Mouse (Mus musculus): ENCODE measurements around the gene Ier2.
A peak's percentile ranks its signal among the peaks of the same experiment; 100 is the strongest.

The Ier2 gene

DNA sequence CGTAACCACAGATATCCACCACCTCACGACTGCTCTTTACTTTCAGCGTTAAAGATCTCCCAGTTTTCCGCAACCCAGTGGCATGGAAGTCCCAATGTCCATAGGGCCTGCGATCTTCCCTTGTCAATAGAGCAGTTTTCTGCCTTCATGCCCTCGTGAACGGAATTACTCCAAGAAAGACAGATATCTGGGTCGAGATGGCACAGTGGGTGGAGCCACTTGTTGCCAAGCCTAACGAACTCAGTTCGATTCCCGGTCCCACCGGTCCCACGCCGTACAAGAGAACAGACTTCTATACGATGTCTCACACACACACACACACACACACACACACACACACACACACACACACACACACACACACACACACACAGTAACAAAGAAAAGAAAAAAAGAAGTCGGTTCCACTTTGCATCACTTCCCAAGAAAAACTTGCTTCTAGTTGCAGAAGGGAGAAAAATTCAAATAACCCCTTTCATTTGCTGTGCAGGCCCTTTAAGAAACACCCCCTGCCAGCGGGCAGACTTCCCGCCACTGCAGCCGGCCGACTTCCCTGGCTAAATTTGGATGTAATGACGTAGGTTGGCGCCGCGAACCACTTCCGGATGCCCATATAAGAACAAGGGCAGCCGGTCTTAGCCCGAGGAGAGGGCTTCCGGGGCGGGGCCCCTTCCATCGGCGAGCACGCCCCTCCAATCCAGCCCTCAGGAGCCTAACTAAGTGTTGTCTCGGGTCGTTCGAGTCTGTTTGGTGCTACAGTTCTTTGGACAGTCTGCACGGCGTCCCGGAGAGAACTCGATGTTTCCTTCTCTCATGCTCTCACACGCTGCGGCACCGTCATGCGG, 1.1 kb upstream of the Ier2 start:
- peak; percentile 94 for DNase-seq (ENCODE audit: extremely low spot score, low spot score)

DNA sequence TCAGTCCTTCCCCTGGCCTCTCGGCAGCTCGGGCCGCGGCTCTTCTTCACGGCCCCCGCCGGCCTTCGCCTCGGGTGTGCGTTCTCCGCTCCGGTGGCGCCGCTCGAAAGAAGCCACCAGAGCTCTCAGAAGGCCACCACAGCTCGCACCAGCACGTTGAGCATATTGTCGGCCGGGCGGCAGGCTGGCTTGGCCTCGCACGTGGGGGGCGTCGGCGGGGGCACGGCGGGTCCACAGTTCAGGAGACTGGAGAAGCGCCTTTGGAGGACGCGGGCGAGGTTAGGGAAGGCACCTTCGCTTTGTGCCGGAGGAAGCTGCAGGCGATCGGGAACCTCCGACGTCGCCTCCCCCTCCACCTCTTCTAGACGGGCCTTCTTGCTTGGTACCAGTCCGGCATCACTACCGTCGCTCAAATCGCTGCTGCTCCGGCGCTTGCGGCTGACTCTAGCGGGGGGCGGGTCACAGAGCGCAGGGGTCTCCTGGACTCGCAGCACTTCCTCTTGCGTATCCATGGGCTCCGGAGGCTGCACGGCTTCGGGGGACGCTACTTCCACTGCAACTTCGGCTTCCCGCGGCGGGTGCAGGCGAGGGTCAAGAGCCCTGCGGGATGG, 586 bp downstream of the Ier2 start:
- no peak for DNase-seq (ENCODE audit: extremely low spot score, low spot score)

DNA sequence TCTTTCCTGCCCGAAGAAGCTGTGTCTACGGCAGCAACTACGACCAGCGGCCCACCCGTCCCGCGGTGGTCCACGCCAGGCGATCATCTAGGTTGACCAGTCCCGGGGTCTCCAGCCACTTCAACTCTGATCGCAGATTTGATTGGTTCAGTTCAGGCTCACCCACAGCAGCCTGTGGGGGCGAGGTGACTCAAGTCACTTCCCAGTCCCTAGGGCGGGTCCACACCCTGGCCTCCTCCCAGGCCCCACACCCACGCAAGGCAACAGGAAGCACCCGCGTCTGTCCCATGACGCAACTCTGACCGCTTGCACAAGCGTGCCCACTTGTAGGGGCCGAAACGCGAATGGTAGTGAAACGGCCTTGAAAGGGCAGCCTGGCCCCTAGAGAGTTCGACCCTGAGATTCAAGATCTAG, 1.2 kb downstream of the Ier2 start:
- DNase-seq (ENCODE audit: extremely low spot score, low spot score), result peak; percentile 75

DNA sequence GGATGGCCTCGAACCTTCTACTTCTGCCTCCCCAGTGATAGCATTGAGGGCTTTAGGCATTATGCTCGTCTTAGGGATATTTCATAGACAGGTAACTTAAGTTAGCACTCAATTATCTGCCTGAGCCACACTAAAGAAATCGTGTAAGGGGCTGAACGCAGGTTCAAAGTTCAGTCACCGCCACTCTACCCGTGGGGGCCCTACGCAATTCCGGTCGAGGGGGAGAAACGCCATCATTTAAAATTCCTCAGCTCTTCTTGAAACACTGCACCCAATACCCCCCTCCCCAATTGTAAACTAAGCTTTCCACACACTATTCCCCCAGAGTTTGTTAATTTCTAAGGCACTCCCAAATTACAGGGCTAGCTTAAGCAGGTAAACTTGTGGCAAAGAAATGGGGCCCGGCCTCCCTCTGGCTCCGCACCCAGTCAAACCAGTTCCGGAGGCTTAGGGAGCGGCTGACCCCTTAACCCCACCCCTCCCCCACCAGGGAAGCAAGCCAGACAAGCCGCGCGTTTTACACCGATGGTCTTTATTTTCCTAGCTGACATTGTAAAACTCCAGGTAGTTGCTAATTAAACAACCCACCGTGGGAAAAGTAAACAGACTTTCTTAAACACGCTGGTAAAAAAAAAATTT, 1.7 kb downstream of the Ier2 start:
- peak; percentile 73 for DNase-seq (ENCODE audit: extremely low spot score, low spot score)

DNA sequence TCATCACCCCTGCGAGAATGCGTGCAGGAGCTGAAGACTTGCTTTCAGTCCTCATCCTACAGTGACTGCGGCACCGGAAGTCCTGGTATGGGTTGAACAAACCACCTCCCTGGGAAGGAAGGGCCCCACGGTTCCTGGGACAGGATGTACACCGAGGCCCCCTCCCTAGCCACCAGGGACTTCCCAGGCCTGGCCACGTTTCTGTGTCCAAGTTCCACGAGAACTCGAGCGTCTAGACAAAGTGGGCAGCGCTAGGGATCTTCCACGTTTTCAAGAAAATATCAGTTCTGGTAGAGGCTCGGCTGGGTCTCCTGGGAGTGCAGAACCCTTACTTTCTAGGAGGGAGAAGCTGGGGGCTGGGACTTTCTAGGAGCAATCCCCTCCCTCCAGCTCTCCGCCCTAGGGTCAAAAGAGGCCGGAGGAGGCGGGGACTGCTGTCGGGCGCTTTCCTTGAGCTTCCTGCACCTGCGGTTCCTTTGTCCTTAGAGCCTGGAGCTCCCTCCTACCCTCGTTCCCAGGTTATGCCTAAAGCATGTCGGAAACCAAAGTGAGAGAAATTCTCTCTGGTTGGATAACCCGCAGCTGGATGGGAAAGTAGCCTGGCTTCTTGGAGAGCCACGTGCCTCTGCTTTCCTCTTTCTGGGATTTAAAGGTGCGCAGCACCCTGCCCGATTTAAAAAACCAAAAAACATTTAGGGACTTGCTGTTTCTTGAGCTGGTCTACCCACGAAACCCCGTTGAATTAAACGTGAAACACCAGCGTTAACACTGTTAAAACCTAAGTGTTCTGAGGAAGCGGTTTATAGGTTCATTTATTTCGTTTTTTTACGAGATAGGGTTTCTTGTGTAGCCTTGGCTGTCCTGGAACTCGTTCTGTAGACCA, 2.5 kb downstream of the Ier2 start:
- peak; percentile 81 for DNase-seq (ENCODE audit: extremely low spot score, low spot score)

DNA sequence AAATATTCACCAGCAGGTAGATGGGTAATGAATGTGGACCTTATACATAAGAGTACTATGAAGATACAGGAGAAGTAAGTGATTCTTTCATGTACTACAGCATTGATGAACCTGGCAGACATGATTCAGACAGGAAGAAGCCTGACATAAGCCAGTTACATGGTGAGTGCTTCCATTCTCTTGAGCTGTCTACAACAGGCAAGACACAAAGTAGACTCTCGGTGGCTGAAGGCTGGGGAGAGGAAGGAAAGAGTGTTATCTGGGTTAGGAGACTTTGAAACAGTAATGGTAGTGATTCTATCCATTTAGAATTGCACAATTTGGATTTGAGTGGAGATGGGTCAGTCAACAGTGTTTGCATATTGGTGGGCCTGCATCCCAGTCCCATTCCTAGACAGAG, 3.7 kb downstream of the Ier2 start:
- no peak for DNase-seq (ENCODE audit: extremely low spot score, low spot score)

DNA sequence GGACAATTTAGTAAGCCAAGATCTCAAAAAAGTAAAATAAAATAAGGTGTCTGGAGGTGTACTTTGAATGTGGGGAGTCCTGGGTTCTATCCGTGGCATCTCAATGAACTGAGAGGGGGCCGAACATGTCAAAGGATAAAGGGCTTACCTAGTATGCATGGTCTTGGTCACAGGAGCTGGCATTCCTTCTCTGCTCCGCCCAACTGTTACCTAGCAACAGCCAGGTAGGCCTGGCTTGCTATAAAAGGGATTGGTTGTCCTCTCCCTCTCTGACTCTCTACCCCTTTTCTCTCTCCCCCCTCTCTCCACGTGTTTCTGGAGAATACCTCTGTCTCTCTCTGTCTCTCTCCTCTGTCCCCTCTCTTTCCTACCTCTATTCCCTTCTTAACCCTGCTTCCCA, 5.0 kb downstream of the Ier2 start:
- DNase-seq (ENCODE audit: extremely low spot score, low spot score), result no peak

DNA sequence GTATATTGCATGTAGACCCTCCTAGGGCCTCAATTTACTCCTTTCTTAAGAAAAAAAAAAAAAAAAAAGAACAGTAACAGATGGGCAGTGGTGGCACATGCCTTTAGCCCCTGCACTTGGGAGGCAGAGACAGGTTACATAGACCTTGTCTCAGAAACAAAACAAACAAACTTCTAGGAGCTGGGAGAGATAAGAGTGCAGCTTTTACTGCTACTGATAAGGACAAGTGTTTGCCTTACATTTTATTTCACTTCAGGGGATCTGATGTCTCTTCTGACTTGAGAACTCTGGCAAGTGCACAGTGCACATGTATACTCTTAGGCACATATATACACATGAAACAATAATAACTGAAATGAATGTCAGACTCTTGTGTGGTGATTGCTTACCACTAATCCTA, 5.4 kb downstream of the Ier2 start:
- no peak for DNase-seq (ENCODE audit: extremely low spot score, low spot score)

DNA sequence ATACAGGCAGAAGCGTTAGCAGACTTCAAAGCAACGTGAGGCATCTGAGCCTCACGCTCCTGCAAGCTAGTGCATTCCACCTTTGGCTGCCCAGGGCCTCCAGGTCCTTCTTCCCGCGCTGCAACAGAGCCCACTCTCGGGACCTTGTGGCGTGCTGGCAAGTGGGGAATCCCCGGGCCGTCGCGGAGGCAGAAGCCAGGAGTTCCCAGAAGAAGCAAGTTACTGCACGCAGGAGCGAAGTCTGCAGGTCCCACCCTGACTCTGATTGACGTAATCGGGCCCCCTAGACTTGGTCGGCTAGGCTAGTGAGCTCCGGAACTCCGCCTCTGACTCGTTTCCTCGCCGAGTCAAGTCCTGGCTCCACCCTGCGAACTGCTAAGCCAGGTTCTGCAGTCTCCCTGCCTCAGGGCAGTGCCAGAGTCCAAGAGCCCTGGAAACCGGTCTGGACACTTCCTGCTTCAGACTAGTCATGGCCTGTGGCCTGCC, 6.0 kb downstream of the Ier2 start:
- peak; percentile 70 for DNase-seq (ENCODE audit: extremely low spot score, low spot score)

DNA sequence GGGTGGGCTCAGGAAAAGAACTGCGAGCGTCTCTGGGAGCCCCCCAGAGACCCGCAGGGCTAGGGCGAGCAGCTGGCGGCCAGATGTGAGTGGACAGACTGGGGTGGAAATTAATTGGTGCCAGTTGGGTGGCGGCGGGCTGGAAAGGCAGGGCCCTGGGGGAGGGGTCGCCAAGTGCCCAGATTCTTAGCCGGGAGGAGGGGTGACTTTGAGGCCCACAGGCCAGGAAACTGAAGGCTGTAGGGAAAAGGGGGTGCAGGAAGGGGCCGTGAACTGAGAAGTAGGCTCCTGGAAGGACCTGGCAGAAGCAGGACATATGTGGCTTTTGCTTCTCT, 6.5 kb downstream of the Ier2 start:
- DNase-seq (ENCODE audit: extremely low spot score, low spot score), result peak; percentile 93

DNA sequence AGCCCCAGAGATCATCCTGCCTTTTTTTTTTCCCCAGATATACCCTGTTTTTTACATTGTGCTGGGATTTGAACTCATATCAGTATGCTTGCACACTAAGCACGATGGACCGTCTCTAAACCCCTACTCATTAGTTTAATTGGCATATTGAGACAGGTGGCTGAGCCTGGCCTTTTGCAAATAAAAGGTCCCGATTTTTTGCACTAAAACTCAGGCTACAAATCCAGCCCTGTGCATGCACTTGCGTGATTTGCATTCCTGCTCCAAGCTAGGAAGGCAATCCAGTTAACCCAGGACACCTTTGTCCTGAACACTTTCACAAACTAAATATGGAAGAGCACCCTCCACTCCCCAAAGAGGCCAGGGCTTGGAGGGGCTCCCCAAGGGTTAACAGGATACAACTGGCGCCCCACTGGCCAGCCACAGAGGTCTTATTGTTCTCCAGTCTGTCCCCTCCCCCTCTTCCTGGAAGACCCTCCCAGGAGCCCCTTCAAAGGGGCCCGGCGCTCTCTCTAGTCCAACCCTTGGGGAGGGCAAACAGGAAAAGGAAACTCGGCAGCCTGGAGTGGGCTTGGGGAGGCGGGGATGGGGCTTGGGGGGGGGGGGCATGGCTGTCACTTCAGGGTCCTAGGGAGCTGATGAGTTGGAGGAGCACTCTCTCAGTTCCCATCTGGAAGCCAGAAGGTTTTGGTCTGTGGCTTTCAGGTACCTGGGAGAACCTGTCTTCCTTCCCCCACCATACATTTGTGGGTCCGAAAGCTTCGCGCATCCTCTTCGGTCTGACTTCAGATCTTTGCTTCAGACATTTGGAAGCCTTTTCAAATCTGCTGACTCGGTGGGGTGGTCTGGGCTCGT, 7.1 kb downstream of the Ier2 start:
- peak; percentile 83 for DNase-seq (ENCODE audit: extremely low spot score, low spot score)

DNA sequence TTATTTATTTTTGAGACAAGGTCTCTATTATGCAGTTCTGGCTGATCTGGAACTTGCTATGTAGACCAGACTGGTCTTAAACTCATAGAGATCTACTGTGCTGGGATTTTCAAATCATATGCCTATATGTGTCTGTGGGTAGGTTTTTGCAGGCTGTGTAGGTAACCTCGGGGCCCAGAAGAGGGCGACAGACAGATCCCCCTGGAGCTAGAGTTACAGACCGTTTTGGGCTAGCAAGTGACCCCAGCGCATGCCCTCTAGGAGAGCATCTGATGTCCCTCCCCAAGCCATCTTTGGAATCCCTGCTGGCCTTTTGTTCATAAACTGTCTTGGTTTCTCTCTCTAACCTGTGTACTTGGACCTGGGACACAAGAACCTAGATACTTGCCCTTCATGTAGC, 8.1 kb downstream of the Ier2 start:
- no peak for DNase-seq (ENCODE audit: extremely low spot score, low spot score)

DNA sequence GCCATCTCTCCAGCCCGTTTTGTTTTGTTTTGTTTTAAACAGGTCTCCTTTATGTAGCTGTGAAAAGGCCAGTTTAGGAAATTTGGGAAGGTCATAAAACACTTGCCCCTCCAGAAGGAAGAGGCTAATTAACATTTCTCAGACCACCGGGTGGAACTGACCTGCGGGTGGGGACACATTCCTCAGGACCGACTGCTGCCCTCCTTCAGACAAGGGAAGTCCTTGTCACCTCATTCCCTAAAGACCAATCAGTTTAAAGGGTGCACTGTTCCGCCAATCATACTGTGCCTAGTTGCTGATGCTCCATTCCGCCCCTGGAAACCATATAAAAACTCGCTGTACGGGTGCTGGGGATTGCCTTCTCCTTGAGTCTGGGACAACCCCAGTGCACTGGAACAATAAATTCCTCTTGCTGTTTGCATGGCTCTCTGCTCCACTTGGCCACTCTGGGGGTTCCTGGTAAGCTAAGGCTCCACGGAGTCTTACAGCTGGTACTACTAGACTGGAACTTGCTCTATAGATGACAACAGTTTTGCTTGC, 9.5 kb downstream of the Ier2 start:
- DNase-seq (ENCODE audit: extremely low spot score, low spot score), result no peak

DNA sequence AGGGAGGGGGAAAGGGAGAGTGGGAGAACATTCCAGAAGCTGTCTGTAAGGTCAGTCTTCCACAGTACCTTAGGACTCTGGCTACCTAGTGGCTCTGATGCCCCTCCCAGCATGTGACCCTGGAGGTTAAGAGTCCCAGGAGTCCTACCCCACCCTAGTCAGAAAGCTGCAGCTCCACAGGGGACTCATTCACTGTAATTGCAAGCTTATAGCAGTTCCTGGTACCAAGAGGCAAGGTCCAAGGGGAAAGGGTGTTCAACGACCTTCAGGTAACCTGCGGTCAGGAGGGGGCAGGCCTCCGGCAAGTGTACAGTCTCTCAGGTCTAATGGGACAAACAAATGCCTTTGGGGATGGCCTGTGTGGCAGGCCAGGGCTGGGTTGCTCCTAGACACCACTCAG, 12.4 kb downstream of the Ier2 start:
- peak; percentile 20 for DNase-seq (ENCODE audit: extremely low spot score, low spot score)

DNA sequence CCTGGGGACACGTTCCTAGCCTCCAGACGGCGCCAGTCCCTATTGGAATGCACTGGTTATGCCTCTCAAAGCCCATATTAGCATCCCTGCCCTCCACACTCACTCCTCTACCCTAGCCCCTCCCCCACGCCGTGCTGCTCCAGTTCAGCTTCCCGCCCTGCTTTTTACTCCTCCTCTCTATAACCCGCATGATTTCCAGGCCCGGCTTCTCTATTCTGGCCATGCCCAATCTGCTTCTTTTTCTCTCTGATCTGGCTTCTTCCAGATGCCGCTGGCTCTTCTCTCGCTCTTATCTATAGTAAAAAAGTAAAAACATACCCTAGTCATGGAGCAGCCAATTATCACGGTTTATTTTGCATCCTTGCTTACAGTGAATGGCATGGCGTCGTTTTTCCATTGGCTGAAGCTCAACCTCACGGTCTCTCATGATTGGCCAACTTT, 15.2 kb downstream of the Ier2 start:
- DNase-seq (ENCODE audit: extremely low spot score, low spot score), result peak; percentile 77

DNA sequence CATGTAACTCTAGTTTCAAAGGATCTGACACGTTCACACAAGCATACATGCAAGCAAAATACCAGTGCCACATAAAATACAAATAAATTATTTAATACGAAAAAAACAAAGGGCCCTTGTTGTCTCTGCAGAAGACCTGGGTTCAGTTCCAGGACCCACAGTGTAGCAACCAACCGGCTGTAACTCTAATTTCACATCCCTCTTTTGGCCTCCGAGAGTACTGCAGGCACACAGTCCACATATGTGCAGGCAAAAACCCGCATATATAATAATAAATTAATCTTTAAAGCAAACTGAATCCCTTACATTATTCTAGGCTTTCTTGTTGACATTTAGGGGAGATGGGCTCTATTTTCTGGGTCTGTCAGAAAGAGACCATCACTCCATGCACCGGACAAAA, 15.9 kb downstream of the Ier2 start:
- no peak for DNase-seq (ENCODE audit: extremely low spot score, low spot score)

DNA sequence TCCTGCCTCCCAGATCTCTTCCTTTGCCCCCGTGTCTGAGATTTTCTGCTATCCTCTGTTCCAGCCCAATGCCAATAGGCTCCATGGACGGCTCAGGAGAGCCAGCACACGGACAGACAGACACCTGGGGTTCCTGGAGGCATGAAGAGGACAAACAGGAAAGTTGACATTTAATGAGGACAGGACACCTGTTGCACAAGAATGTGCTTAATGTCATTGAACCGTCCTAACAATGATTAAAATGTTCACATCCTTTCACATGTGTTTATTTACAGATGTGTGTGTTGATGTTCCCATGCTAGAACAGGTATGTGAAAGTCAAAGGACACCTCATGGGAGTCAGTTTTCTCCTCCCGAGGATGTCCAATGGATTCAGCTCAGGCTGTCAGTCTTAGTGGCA, 19.6 kb downstream of the Ier2 start:
- no peak for DNase-seq (ENCODE audit: extremely low spot score, low spot score)

DNA sequence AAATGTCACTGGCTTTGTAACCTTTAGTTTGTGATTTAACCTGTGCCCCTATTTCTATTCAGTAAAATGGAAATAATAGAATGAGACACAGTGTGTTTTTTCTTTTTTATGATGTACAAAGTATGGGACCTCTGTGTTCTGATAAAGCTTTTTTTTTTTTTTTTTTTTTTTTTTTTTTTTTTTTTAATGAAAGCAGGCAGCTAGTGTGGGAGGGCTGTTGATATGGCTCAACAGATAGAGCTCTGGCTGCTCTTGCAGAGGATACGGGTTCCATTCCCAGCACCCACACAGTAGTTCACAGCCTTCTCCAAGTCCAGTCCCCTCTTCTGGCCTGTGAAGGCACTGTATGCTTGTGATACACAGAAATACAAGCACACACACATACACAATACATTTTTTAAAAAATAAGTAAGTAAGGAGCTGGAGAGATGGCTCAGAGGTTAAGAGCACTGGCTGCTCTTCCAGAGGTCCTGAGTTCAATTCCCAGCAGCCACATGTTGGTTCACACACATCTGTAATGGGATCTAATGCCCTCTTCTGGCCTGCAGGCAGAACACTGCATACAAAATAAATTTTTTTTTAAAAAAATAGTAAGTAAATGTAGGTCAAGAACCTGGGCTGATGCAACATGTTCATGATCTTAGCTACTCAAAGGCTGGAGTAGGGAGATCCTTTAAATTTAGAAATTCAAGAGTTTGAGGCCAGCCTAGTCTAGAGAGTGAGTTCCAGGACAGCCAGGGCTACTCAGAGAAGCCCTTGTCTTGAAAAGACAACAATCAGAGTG, 20.9 kb downstream of the Ier2 start:
- DNase-seq (ENCODE audit: extremely low spot score, low spot score), result no peak

DNA sequence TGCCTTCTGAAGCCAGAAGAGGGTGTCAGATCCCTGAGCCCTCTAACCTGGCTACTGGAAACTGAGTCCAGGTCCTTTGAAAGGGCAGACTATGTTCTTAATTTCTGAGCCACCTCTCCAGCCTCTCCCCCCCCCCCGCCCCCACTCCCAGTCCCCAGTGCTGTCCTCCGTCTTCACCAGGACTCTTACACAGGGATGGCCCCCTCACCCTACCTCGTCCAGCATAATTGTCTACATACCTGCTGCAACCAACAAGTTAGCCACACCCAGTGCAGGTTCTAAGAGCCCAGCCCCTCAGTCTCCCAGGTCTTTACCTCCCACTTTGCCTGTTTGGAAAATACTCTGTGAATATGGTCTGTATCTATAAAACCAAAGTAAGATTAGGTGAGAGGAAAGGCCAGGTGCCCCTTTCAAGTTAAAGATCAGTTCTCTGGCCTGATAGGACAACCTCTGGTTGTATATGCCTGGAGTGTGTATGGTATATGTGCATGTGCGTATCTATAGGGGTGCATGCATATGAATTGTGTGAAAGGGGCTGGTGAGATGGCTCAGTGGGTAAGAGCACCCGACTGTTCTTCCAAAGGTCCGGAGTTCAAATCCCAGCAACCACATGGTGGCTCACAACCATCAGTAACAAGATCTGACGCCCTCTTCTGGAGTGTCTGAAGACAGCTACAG, 21.9 kb downstream of the Ier2 start:
- DNase-seq (ENCODE audit: extremely low spot score, low spot score), result no peak

Measured in neural tube, embryonic 10.5 days (tissue).